14 mouse cellular contexts compared by ENCODE assay signal in the genomic region with DNA sequence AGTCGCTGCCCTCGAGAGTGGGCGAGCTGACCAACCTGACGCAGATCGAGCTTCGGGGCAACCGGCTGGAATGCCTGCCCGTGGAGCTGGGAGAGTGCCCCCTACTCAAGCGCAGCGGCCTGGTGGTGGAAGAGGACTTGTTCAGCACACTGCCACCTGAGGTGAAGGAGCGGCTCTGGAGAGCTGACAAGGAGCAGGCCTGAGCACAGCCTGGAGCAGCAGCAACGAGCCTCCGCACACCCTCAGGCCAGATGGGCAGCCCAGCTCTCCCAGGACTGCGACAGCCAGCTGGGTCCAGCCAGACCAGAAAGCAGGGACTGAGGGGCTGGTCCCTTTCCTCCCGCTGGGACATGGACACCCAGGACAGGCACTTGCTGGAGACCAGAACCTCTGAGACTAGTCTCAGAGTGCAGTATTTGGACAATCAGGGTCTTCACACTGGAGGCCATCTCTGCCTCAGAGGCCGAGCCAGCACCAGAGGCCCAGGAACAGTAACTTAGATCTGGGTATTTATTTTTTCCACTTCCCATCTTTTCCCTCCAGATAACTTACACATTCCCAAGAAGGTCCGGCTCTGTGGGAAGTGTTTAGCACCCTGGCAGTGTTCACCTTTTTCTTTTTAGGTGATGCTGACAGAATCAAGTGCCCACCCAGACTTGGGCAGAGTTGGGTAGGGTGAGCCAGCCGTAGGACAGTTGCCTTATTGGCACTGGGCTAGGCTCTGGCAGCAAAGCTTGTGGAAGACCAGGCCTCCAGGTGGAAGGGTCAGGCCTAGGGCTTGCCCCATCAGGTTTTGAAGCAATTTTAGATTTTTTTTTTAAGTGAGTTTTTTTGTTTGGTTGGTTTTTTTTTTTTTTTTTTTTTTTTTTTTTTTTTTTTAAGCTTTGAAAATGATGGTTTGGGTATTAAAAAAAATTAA. TPM values are rescaled to one million over a fixed set of nuclear protein-coding genes. Genes with fewer than 3 reads are reported as not detected.
DNase-seq lines count a peak whose midpoint lies in the region; ATAC-seq and TF ChIP-seq lines count a peak whose summit lies in the region.
"Had no signal": no experiment of that assay in that cellular context is flagged by ENCODE, and none has a peak within 500 bp of the region (broad histone marks: within the 10 kb centered on the region; RNA-seq: fewer than 3 reads in every experiment).

No protein-coding gene starts in this region.

- no peak for TF ChIP-seq EP300 in heart, postnatal 0 days (IDR thresholded peaks at IDR 0.05; ENCODE audit: low read depth)

- no peak for TF ChIP-seq POLR2A in kidney, adult 2 months (IDR thresholded peaks at IDR 0.05; ENCODE audit: low read depth, low read length)

- H3K27me3 ChIP-seq in forebrain, embryonic 12.5 days, result no peaks in the 10 kb centered on the region
- H3K27me3 ChIP-seq in forebrain, embryonic 16.5 days (replicated peaks; ENCODE audit: control insufficient read depth, insufficient read depth, low read length), result no peaks in the 10 kb centered on the region
- no peaks in the 10 kb centered on the region for H3K27me3 ChIP-seq in kidney, adult 2 months (replicated peaks; ENCODE audit: control insufficient read depth, insufficient read depth, low read length)
- no peaks in the 10 kb centered on the region for H3K27me3 ChIP-seq in kidney, embryonic 16.5 days (ENCODE audit: insufficient read depth, low read length)
- no peaks in the 10 kb centered on the region for H3K27me3 ChIP-seq in heart, postnatal 0 days (ENCODE audit: control insufficient read depth, insufficient read depth, low read length)
- H3K27me3 ChIP-seq: embryonic facial prominence, embryonic 13.5 days; limb, embryonic 12.5 days had no signal

- peaks cover 24% of the 10 kb centered on the region for H3K4me1 ChIP-seq in forebrain, embryonic 12.5 days
- peaks cover 35% of the 10 kb centered on the region for H3K4me1 ChIP-seq in forebrain, embryonic 16.5 days (replicated peaks; ENCODE audit: control insufficient read depth, insufficient read depth, low read length)
- H3K4me1 ChIP-seq in kidney, adult 2 months (ENCODE audit: control insufficient read depth, insufficient read depth, low read length), result peaks cover 52% of the 10 kb centered on the region
- peaks cover 38% of the 10 kb centered on the region for H3K4me1 ChIP-seq in kidney, embryonic 16.5 days (ENCODE audit: insufficient read depth, low read length)
- H3K4me1 ChIP-seq in ES-E14 (ENCODE audit: control insufficient read depth in 2 of 2, insufficient read depth in 2 of 2, low read length in 2 of 2, poor library complexity in 1 of 2), result peaks cover 9 to 32% of the 10 kb centered on the region in 2 experiments; a peak in 3 of 4 replicates
- peaks cover 67% of the 10 kb centered on the region for H3K4me1 ChIP-seq in heart, postnatal 0 days (ENCODE audit: control insufficient read depth, insufficient read depth)

- H3K9ac ChIP-seq in forebrain, embryonic 12.5 days, result no peak overlapping the region
- no peak overlapping the region for H3K9ac ChIP-seq in forebrain, embryonic 16.5 days (replicated peaks; ENCODE audit: low read depth, low read length)
- H3K9ac ChIP-seq in kidney, embryonic 16.5 days (replicated peaks; ENCODE audit: low read length), result no peak overlapping the region
- no peak overlapping the region for H3K9ac ChIP-seq in ES-E14 (ENCODE audit: insufficient read depth, low read depth, low read length, poor library complexity, severe bottlenecking)
- H3K9ac ChIP-seq in heart, postnatal 0 days (replicated peaks; ENCODE audit: low read depth, low read length), result no peak overlapping the region
- H3K9ac ChIP-seq: limb, embryonic 12.5 days had no signal

- no peak overlapping the region for H3K4me2 ChIP-seq in forebrain, embryonic 12.5 days
- H3K4me2 ChIP-seq in forebrain, embryonic 16.5 days (ENCODE audit: low read length), result no peak overlapping the region
- H3K4me2 ChIP-seq in kidney, embryonic 16.5 days (replicated peaks; ENCODE audit: low read depth, low read length), result no peak overlapping the region
- no peak overlapping the region for H3K4me2 ChIP-seq in heart, postnatal 0 days (ENCODE audit: low read depth, low read length)
- H3K4me2 ChIP-seq: embryonic facial prominence, embryonic 13.5 days; limb, embryonic 12.5 days had no signal

- no peak overlapping the region for H3K4me3 ChIP-seq in forebrain, embryonic 12.5 days (replicated peaks)
- no peak overlapping the region for H3K4me3 ChIP-seq in forebrain, embryonic 16.5 days (replicated peaks; ENCODE audit: low read length)
- H3K4me3 ChIP-seq in kidney, adult 2 months (ENCODE audit: insufficient read depth, low read depth, low read length), result no peak overlapping the region
- no peak overlapping the region for H3K4me3 ChIP-seq in kidney, embryonic 16.5 days (ENCODE audit: low read length)
- H3K4me3 ChIP-seq in ES-E14 (ENCODE audit: insufficient read depth in 1 of 2, low read depth in 1 of 2, low read length in 2 of 2, poor library complexity in 1 of 2, severe bottlenecking in 1 of 2), result no peak overlapping the region; a peak in 1 of 4 replicates
- H3K4me3 ChIP-seq in heart, postnatal 0 days (ENCODE audit: low read depth, low read length), result no peak overlapping the region
- H3K4me3 ChIP-seq: embryonic facial prominence, embryonic 13.5 days; limb, embryonic 12.5 days had no signal

- H3K9me3 ChIP-seq in forebrain, embryonic 12.5 days, result no peaks in the 10 kb centered on the region
- no peaks in the 10 kb centered on the region for H3K9me3 ChIP-seq in forebrain, embryonic 16.5 days (ENCODE audit: control insufficient read depth, low read length)
- H3K9me3 ChIP-seq in kidney, embryonic 16.5 days (ENCODE audit: low read length), result no peaks in the 10 kb centered on the region
- no peaks in the 10 kb centered on the region for H3K9me3 ChIP-seq in ES-E14 (ENCODE audit: control insufficient read depth, insufficient read depth, low read depth, low read length)
- no peaks in the 10 kb centered on the region for H3K9me3 ChIP-seq in heart, postnatal 0 days (replicated peaks; ENCODE audit: control insufficient read depth, low read length)
- H3K9me3 ChIP-seq: embryonic facial prominence, embryonic 13.5 days; limb, embryonic 12.5 days had no signal

- TF ChIP-seq CTCF in kidney, adult 2 months (conservative IDR thresholded peaks at IDR 0.05; ENCODE audit: insufficient read depth, insufficient read length, low read depth, low read length), result no peak
- TF ChIP-seq CTCF in heart, postnatal 0 days (IDR thresholded peaks at IDR 0.05; ENCODE audit: low read depth), result no peak

- 95% methylated on average over 18 of the region's 18 CpGs for WGBS in forebrain, embryonic 12.5 days
- WGBS in forebrain, embryonic 16.5 days, result 87% methylated on average over 18 of the region's 18 CpGs
- 89% methylated on average over 18 of the region's 18 CpGs for WGBS in kidney, adult 2 months
- WGBS in kidney, embryonic 16.5 days, result 90% methylated on average over 18 of the region's 18 CpGs
- 83% methylated on average over 18 of the region's 18 CpGs for WGBS in heart, postnatal 0 days

- DNase-seq in kidney, adult 2 months, result peak; percentile 33
- DNase-seq in ES-E14 (ENCODE audit: low read depth, low spot score), result no peak
- no peak for DNase-seq in heart, postnatal 0 days (ENCODE audit: low spot score)
- no peak for DNase-seq in ovary, postnatal 14 days (ENCODE audit: low spot score)
- DNase-seq: gastrocnemius, postnatal 14 days had no signal

- no peak for ATAC-seq in forebrain, embryonic 12.5 days (ENCODE audit: low FRiP score)
- no peak for ATAC-seq in forebrain, embryonic 16.5 days
- ATAC-seq in kidney, embryonic 16.5 days (ENCODE audit: low FRiP score, low TSS enrichment), result no peak
- ATAC-seq in heart, postnatal 0 days (ENCODE audit: insufficient read depth, low read depth), result no peak
- no peak for ATAC-seq in frontal cortex, adult (ENCODE audit: low TSS enrichment)

- H3K27ac ChIP-seq in forebrain, embryonic 12.5 days, result 0 out of 2 replicates have a peak overlapping the region, but pooled peaks have one; percentile 8
- H3K27ac ChIP-seq in forebrain, embryonic 16.5 days (ENCODE audit: low read length), result no peak overlapping the region; the same call in 1 of the 2 replicates
- peak overlapping the region; percentile 32; the same call in 1 of the 2 replicates for H3K27ac ChIP-seq in kidney, adult 2 months (ENCODE audit: insufficient read depth, low read depth, low read length)
- no peak overlapping the region for H3K27ac ChIP-seq in kidney, embryonic 16.5 days (ENCODE audit: low read length)
- H3K27ac ChIP-seq in ES-E14 (ENCODE audit: insufficient read depth, low read depth, low read length, poor library complexity, severe bottlenecking), result no peak overlapping the region
- H3K27ac ChIP-seq in heart, postnatal 0 days (ENCODE audit: low read depth), result peak overlapping the region; percentile 23; the same call in 1 of the 2 replicates
- H3K27ac ChIP-seq: limb, embryonic 12.5 days; macrophage had no signal

- in situ Hi-C loops in ES-E14 (cut with MboI; ENCODE audit: low sequenced_read_pairs in 2 of 2, unreplicated experiment in 2 of 2), result no loop called here

- peaks cover 78% of the 10 kb centered on the region for H3K36me3 ChIP-seq in forebrain, embryonic 12.5 days (replicated peaks)
- peaks cover 17% of the 10 kb centered on the region for H3K36me3 ChIP-seq in forebrain, embryonic 16.5 days (ENCODE audit: control insufficient read depth, insufficient read depth)
- H3K36me3 ChIP-seq in kidney, adult 2 months (ENCODE audit: control insufficient read depth, insufficient read depth, low read length), result 0 out of 2 replicates have a peak, but pooled peaks cover 2% of the 10 kb centered on the region
- H3K36me3 ChIP-seq in kidney, embryonic 16.5 days (ENCODE audit: insufficient read depth, low read length), result peaks cover 39% of the 10 kb centered on the region
- H3K36me3 ChIP-seq in ES-E14 (ENCODE audit: control insufficient read depth, insufficient read depth, low read length, poor library complexity, severe bottlenecking), result peaks cover 15% of the 10 kb centered on the region; the same call in 1 of the 2 replicates
- peaks cover 50% of the 10 kb centered on the region for H3K36me3 ChIP-seq in heart, postnatal 0 days (replicated peaks; ENCODE audit: control insufficient read depth, insufficient read depth, low read length)

RNA-seq across cellular contexts. Expression of gene Phyhd1, which starts 3.8 kb away (rescaled TPM):
- 5.0 and 5.4 TPM in 2 replicates for polyA plus RNA-seq in forebrain, embryonic 12.5 days (2016; fragmentation: Nextera tagmentation; extraction: Ambion mirVana)
- polyA plus RNA-seq in forebrain, embryonic 16.5 days (2015; fragmentation: Nextera tagmentation; extraction: Ambion mirVana), result 9.4 and 9.5 TPM in 2 replicates
- 117 and 130 TPM in 2 replicates for polyA plus RNA-seq in kidney, adult 2 months (2012; rRNA removed)
- polyA plus RNA-seq in kidney, embryonic 16.5 days (2015; fragmentation: Nextera tagmentation; extraction: Ambion mirVana), result 15.8 and 16.0 TPM in 2 replicates
- 2.7 and 5.5 TPM in 2 replicates for total RNA-seq in ES-E14 (2012; rRNA removed)
- 12.9 and 47.1 TPM in 2 replicates for total RNA-seq in heart, postnatal 0 days (2014; rRNA removed; ENCODE audit: low replicate concordance)
- 14.7 and 15.9 TPM in 2 replicates for polyA plus RNA-seq in heart, postnatal 0 days (2015; fragmentation: Nextera tagmentation; extraction: Ambion mirVana)

RNA-seq across cellular contexts. Expression of gene Gm28038, which starts 18.7 kb away (rescaled TPM):
- polyA plus RNA-seq in forebrain, embryonic 12.5 days (2016; fragmentation: Nextera tagmentation; extraction: Ambion mirVana), result not detected in 2 replicates
- polyA plus RNA-seq in forebrain, embryonic 16.5 days (2015; fragmentation: Nextera tagmentation; extraction: Ambion mirVana), result not detected in 2 replicates
- not detected in 2 replicates for polyA plus RNA-seq in kidney, adult 2 months (2012; rRNA removed)
- polyA plus RNA-seq in kidney, embryonic 16.5 days (2015; fragmentation: Nextera tagmentation; extraction: Ambion mirVana), result not detected in 2 replicates
- not detected in 2 replicates for total RNA-seq in ES-E14 (2012; rRNA removed)
- total RNA-seq in heart, postnatal 0 days (2014; rRNA removed; ENCODE audit: low replicate concordance), result not detected in 2 replicates
- not detected in 2 replicates for polyA plus RNA-seq in heart, postnatal 0 days (2015; fragmentation: Nextera tagmentation; extraction: Ambion mirVana)
- polyA plus RNA-seq: embryonic facial prominence, embryonic 13.5 days; kidney, embryonic 14.5 days; limb, embryonic 12.5 days; stomach, embryonic 16.5 days had no signal

RNA-seq across cellular contexts. Expression of gene Gm28035, which starts 21.8 kb away (rescaled TPM):
- 0.29 and 0.64 TPM in 2 replicates for polyA plus RNA-seq in forebrain, embryonic 12.5 days (2016; fragmentation: Nextera tagmentation; extraction: Ambion mirVana)
- polyA plus RNA-seq in forebrain, embryonic 16.5 days (2015; fragmentation: Nextera tagmentation; extraction: Ambion mirVana), result 0.46 and 0.58 TPM in 2 replicates
- 6.4 and 12.7 TPM in 2 replicates for polyA plus RNA-seq in kidney, adult 2 months (2012; rRNA removed)
- polyA plus RNA-seq in kidney, embryonic 16.5 days (2015; fragmentation: Nextera tagmentation; extraction: Ambion mirVana), result 0.45 TPM in 2 replicates
- total RNA-seq in ES-E14 (2012; rRNA removed), result 0.76 and 1.4 TPM in 2 replicates
- total RNA-seq in heart, postnatal 0 days (2014; rRNA removed; ENCODE audit: low replicate concordance), result 13.9 TPM in 1 of 2 replicates, not detected in the other
- polyA plus RNA-seq in heart, postnatal 0 days (2015; fragmentation: Nextera tagmentation; extraction: Ambion mirVana), result 0.10 and 0.12 TPM in 2 replicates
- polyA plus RNA-seq: limb, embryonic 12.5 days had no signal

RNA-seq across cellular contexts. Expression of gene Dolk, which starts 24.0 kb away (rescaled TPM):
- 25.4 and 25.6 TPM in 2 replicates for polyA plus RNA-seq in forebrain, embryonic 12.5 days (2016; fragmentation: Nextera tagmentation; extraction: Ambion mirVana)
- 30.2 and 35.9 TPM in 2 replicates for polyA plus RNA-seq in forebrain, embryonic 16.5 days (2015; fragmentation: Nextera tagmentation; extraction: Ambion mirVana)
- polyA plus RNA-seq in kidney, adult 2 months (2012; rRNA removed), result 29.6 and 32.4 TPM in 2 replicates
- 42.6 and 44.2 TPM in 2 replicates for polyA plus RNA-seq in kidney, embryonic 16.5 days (2015; fragmentation: Nextera tagmentation; extraction: Ambion mirVana)
- total RNA-seq in ES-E14 (2012; rRNA removed), result 25.2 and 31.6 TPM in 2 replicates
- total RNA-seq in heart, postnatal 0 days (2014; rRNA removed; ENCODE audit: low replicate concordance), result 45.4 and 53.8 TPM in 2 replicates
- 27.2 and 32.8 TPM in 2 replicates for polyA plus RNA-seq in heart, postnatal 0 days (2015; fragmentation: Nextera tagmentation; extraction: Ambion mirVana)

RNA-seq across cellular contexts. Expression of gene Nup188, which starts 24.0 kb away (rescaled TPM):
- 42.3 and 47.0 TPM in 2 replicates for polyA plus RNA-seq in forebrain, embryonic 12.5 days (2016; fragmentation: Nextera tagmentation; extraction: Ambion mirVana)
- 25.3 and 26.2 TPM in 2 replicates for polyA plus RNA-seq in forebrain, embryonic 16.5 days (2015; fragmentation: Nextera tagmentation; extraction: Ambion mirVana)
- 17.5 and 18.7 TPM in 2 replicates for polyA plus RNA-seq in kidney, adult 2 months (2012; rRNA removed)
- polyA plus RNA-seq in kidney, embryonic 16.5 days (2015; fragmentation: Nextera tagmentation; extraction: Ambion mirVana), result 37.6 and 47.9 TPM in 2 replicates
- 84.5 and 115 TPM in 2 replicates for total RNA-seq in ES-E14 (2012; rRNA removed)
- total RNA-seq in heart, postnatal 0 days (2014; rRNA removed; ENCODE audit: low replicate concordance), result 24.6 and 32.3 TPM in 2 replicates
- polyA plus RNA-seq in heart, postnatal 0 days (2015; fragmentation: Nextera tagmentation; extraction: Ambion mirVana), result 10.5 and 11.0 TPM in 2 replicates

Comparison
In these comparisons a context has a peak if more than half of its experiments do, and no peak if none do; other contexts are left out.
1. H3K27ac ChIP-seq: peak in forebrain, embryonic 12.5 days (single experiment), kidney, adult 2 months (single experiment) and heart, postnatal 0 days (single experiment); none in forebrain, embryonic 16.5 days (single experiment), kidney, embryonic 16.5 days (single experiment) and ES-E14 (single experiment).